Mouse (Mus musculus) brown adipose tissue, adult 24 weeks (tissue): ENCODE measurements around the gene Zfp128. TPM values are rescaled to one million over a fixed set of nuclear protein-coding genes. Genes with fewer than 3 reads are reported as not detected.

Experiments used
- H3K27ac ChIP-seq: fragments of 200-500 bp; replicated peaks from 2 replicates; pipeline ENCODE4 v1.5.1; 2012; ENCODE audit warnings: low read depth, mild to moderate bottlenecking, low read length
- H3K4me1 ChIP-seq: fragments of 200-500 bp; 2 replicates; pipeline ENCODE4 v1.6.1; 2012; ENCODE audit warnings: low read length, mixed read lengths; ENCODE audit not compliant: control insufficient read depth, insufficient read depth, insufficient read length
- H3K4me3 ChIP-seq: fragments of 200-500 bp; 2 replicates; pipeline ENCODE4 v1.5.1; 2012; ENCODE audit warnings: low read depth, mild to moderate bottlenecking, low read length, moderate library complexity; ENCODE audit not compliant: insufficient read depth
- polyA plus RNA-seq: library from polyadenylated mRNA; stranded (reverse); fragments of >200 nt; gene quantifications from 2 replicates; pipeline ENCODE4 v1.2.4, GENCODE M21; 2012; ENCODE audit not compliant: missing spikeins, insufficient read depth, insufficient read length

The Zfp128 gene
- polyA plus RNA-seq, 1 experiment = 2.5 TPM

DNA sequence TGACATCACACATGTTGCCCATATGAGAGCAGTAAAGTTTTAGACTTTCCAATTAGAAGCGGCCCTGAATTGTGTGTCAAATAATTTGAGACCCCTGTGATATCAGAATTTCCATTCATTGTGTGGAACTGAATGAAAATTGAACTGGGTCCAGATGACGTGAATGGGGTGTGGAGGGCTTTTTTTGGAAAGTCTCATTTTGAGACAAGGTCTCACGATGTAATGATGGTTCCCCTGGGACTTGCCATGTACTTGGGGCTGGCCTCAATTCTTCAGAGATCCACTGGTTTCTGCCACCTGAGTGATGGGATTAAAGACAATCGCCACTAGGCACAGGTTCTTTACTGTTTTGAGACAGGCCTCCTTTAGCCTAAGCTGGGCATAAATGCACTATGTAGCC, 59.6 kb downstream of the Zfp128 start:
- no peak overlapping the region for H3K4me3 ChIP-seq
- H3K27ac ChIP-seq = no peak overlapping the region

More for the DNA sequence above, 59.6 kb downstream of the Zfp128 start:
- H3K4me1 ChIP-seq = no peaks in the 10 kb centered on the region

Other genes with a start within 250 kb of the Zfp128 start
- not detected in 2 replicates for gene Vmn2r54, start 240.9 kb upstream of the Zfp128 start, polyA plus RNA-seq
- gene Vmn2r55, start 196.2 kb upstream of the Zfp128 start, polyA plus RNA-seq = not detected in 2 replicates
- gene Vmn2r56, start 146.2 kb upstream of the Zfp128 start, polyA plus RNA-seq = not detected in 2 replicates
- gene Zscan18, start 77.5 kb upstream of the Zfp128 start, polyA plus RNA-seq = not detected in 2 replicates
- gene Zfp329, start 62.3 kb upstream of the Zfp128 start, polyA plus RNA-seq = 2.1 and 4.2 TPM in 2 replicates
- 12.2 and 15.1 TPM in 2 replicates for gene Zfp110, start 46.4 kb upstream of the Zfp128 start, polyA plus RNA-seq
- gene Zscan22, start 16.6 kb downstream of the Zfp128 start, polyA plus RNA-seq = 3.0 and 3.6 TPM in 2 replicates
- gene Rps5, start 41.1 kb downstream of the Zfp128 start, polyA plus RNA-seq = 533 and 648 TPM in 2 replicates
- gene Rnf225, start 46.2 kb downstream of the Zfp128 start, polyA plus RNA-seq = not detected in 2 replicates
- 1.4 and 2.7 TPM in 2 replicates for gene Zfp324, start 84.7 kb downstream of the Zfp128 start, polyA plus RNA-seq
- 0.55 and 1.2 TPM in 2 replicates for gene Zfp446, start 96.7 kb downstream of the Zfp128 start, polyA plus RNA-seq
- gene Slc27a5, start 117.0 kb downstream of the Zfp128 start, polyA plus RNA-seq = not detected in 2 replicates
- gene Trim28, start 117.9 kb downstream of the Zfp128 start, polyA plus RNA-seq = 39.4 and 56.3 TPM in 2 replicates
- gene Zbtb45, start 128.9 kb downstream of the Zfp128 start, polyA plus RNA-seq = 2.1 and 4.0 TPM in 2 replicates
- gene Chmp2a, start 153.6 kb downstream of the Zfp128 start, polyA plus RNA-seq = 194 and 239 TPM in 2 replicates
- 258 and 293 TPM in 2 replicates for gene Ube2m, start 157.1 kb downstream of the Zfp128 start, polyA plus RNA-seq
- not detected in 2 replicates for gene Mzf1, start 173.6 kb downstream of the Zfp128 start, polyA plus RNA-seq
- 0.16 TPM in 1 of 2 replicates, not detected in the other for gene Vmn1r85, start 214.0 kb downstream of the Zfp128 start, polyA plus RNA-seq
- not detected in 2 replicates for gene Vmn1r86, start 238.7 kb downstream of the Zfp128 start, polyA plus RNA-seq